In genomic region chr14:111808025-111808424, GRCm38 (mm10) we compare ENCODE assay signal across 26 mouse cellular contexts.
"Had no signal": no experiment of that assay in that cellular context is flagged by ENCODE, and none has a peak within 500 bp of the region (broad histone marks: within the 10 kb centered on the region; RNA-seq: fewer than 3 reads in every experiment).

No protein-coding gene starts in this region.

- H3K9me3 ChIP-seq: heart, embryonic 10.5 days; heart, embryonic 12.5 days; hindbrain, embryonic 10.5 days; hindbrain, embryonic 12.5 days; intestine, embryonic 15.5 days; limb, embryonic 10.5 days; limb, embryonic 12.5 days had no signal

- H3K27me3 ChIP-seq: heart, embryonic 12.5 days; hindbrain, embryonic 12.5 days; intestine, embryonic 15.5 days; limb, embryonic 12.5 days had no signal

- ATAC-seq: hindbrain, embryonic 16.5 days; inflammation-experienced regulatory T-cells, adult 6 months; intestine, embryonic 15.5 days; intestine, postnatal 0 days had no signal

- DNase-seq: gastrocnemius, adult 2 months; gastrocnemius, postnatal 10 days; gastrocnemius, postnatal 25 days; heart, adult 18-20 months; heart, postnatal 10 days; heart, postnatal 4 days; kidney, adult 18-20 months; kidney, adult 8-10 months; kidney, postnatal 10 days; kidney, postnatal 25 days; kidney, postnatal 4 days; liver had no signal

- H3K9ac ChIP-seq: heart, embryonic 12.5 days; hindbrain, embryonic 12.5 days; hindbrain, embryonic 14.5 days; intestine, embryonic 15.5 days; limb, embryonic 12.5 days had no signal

- H3K4me1 ChIP-seq: heart, embryonic 10.5 days; hindbrain, embryonic 10.5 days; hindbrain, embryonic 12.5 days; intestine, embryonic 15.5 days; limb, embryonic 10.5 days; limb, embryonic 12.5 days had no signal

- H3K4me3 ChIP-seq: gastrocnemius, adult 2 months; heart, embryonic 10.5 days; heart, embryonic 12.5 days; hindbrain, embryonic 10.5 days; hindbrain, embryonic 12.5 days; intestine, embryonic 15.5 days; layer of hippocampus, adult 2 months; left cerebral cortex, adult 2 months; limb, embryonic 10.5 days; limb, embryonic 12.5 days had no signal

- H3K36me3 ChIP-seq: heart, embryonic 10.5 days; heart, embryonic 12.5 days; hindbrain, embryonic 10.5 days; hindbrain, embryonic 12.5 days; intestine, embryonic 15.5 days; limb, embryonic 10.5 days; limb, embryonic 12.5 days had no signal

- H3K27ac ChIP-seq: gastrocnemius, adult 2 months; heart, embryonic 10.5 days; hindbrain, embryonic 10.5 days; hindbrain, embryonic 12.5 days; hindbrain, embryonic 14.5 days; intestine, embryonic 15.5 days; layer of hippocampus, adult 2 months; left cerebral cortex, adult 2 months; limb, embryonic 10.5 days; limb, embryonic 12.5 days had no signal

- H3K4me2 ChIP-seq: heart, embryonic 12.5 days; hindbrain, embryonic 12.5 days; hindbrain, embryonic 14.5 days; intestine, embryonic 15.5 days; limb, embryonic 12.5 days; liver, embryonic 11.5 days had no signal
